ENCODE assay signal across 8 mouse cellular contexts in the genomic region with DNA sequence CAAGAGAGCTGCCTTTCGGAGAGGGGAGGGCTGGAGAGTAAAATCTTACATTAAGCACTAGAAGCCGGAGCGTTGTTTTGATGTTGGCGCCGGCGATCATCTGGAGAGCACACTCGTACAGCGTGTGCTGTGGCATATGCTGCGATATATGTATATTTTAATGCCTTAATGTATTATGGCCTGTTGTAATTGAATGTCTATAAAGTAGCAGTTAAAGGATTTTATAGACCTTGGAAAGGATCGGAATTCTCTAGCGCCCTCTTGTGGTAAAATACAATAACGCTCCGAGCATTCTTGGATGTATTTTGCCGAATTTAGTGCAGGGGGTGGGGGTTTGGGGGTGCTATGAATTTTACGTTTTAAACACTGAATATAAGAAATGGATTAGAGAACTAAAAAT.
DNase-seq lines count a peak whose midpoint lies in the region; ATAC-seq and TF ChIP-seq lines count a peak whose summit lies in the region.

No protein-coding gene starts in this region.

- no peak overlapping the region for H3K9ac ChIP-seq in heart, embryonic 13.5 days
- H3K9ac ChIP-seq in kidney, postnatal 0 days (ENCODE audit: low read depth, low read length), result no peak overlapping the region

- H3K36me3 ChIP-seq in heart, embryonic 13.5 days, result no peaks in the 10 kb centered on the region
- no peaks in the 10 kb centered on the region for H3K36me3 ChIP-seq in kidney, postnatal 0 days (ENCODE audit: insufficient read depth, low read length)
- H3K36me3 ChIP-seq in small intestine, adult 2 months (ENCODE audit: control insufficient read depth, insufficient read depth, low read length), result no peaks in the 10 kb centered on the region

- peak; percentile 86 for TF ChIP-seq CTCF in kidney, postnatal 0 days (IDR thresholded peaks at IDR 0.05; ENCODE audit: low read depth)
- TF ChIP-seq CTCF in small intestine, adult 2 months (IDR thresholded peaks at IDR 0.05; ENCODE audit: extremely low read depth, insufficient read length, insufficient replicate concordance, low read depth, low read length), result peak; percentile 51; the same call in 1 of the 2 replicates

- H3K4me3 ChIP-seq in heart, embryonic 13.5 days, result peak overlapping the region; percentile 23; the same call in 1 of the 2 replicates
- no peak overlapping the region for H3K4me3 ChIP-seq in kidney, postnatal 0 days (replicated peaks; ENCODE audit: low read depth, low read length)
- no peak overlapping the region for H3K4me3 ChIP-seq in small intestine, adult 2 months (ENCODE audit: low read depth, low read length)

- H3K27ac ChIP-seq in heart, embryonic 13.5 days (replicated peaks), result no peak overlapping the region
- H3K27ac ChIP-seq in kidney, postnatal 0 days, result no peak overlapping the region
- H3K27ac ChIP-seq in small intestine, adult 2 months (ENCODE audit: insufficient read depth, low read depth, low read length), result no peak overlapping the region

- peak overlapping the region; percentile 54 for H3K4me2 ChIP-seq in heart, embryonic 13.5 days
- peak overlapping the region; percentile 34 for H3K4me2 ChIP-seq in kidney, postnatal 0 days (ENCODE audit: low read length)

- peaks cover 76% of the 10 kb centered on the region for H3K27me3 ChIP-seq in heart, embryonic 13.5 days (replicated peaks)
- H3K27me3 ChIP-seq in kidney, postnatal 0 days (ENCODE audit: insufficient read depth, low read length), result no peaks in the 10 kb centered on the region
- H3K27me3 ChIP-seq in small intestine, adult 2 months (ENCODE audit: control insufficient read depth, insufficient read depth, low read length), result peaks cover 6% of the 10 kb centered on the region

- no peak for TF ChIP-seq POLR2A in small intestine, adult 2 months (IDR thresholded peaks at IDR 0.05; ENCODE audit: low read depth, low read length)

- ATAC-seq in heart, embryonic 13.5 days (ENCODE audit: extremely low read depth, insufficient number of reproducible peaks, low FRiP score, low TSS enrichment), result no peak
- no peak for ATAC-seq in kidney, postnatal 0 days (replicated peaks; ENCODE audit: low FRiP score, low read depth)

- 13% methylated on average over 15 of the region's 15 CpGs for WGBS in heart, embryonic 13.5 days
- 9% methylated on average over 15 of the region's 15 CpGs for WGBS in kidney, postnatal 0 days
- 16% methylated on average over 15 of the region's 15 CpGs for WGBS in small intestine, adult 2 months

- no peaks in the 10 kb centered on the region for H3K9me3 ChIP-seq in heart, embryonic 13.5 days
- H3K9me3 ChIP-seq in kidney, postnatal 0 days (replicated peaks; ENCODE audit: low read length), result no peaks in the 10 kb centered on the region

- DNase-seq in urinary bladder, postnatal 14 days (ENCODE audit: low spot score), result peak; percentile 33
- DNase-seq in urinary bladder, adult 18-20 months (ENCODE audit: low spot score in 2 of 2), result no peak
- DNase-seq in cerebellum, adult 8-10 months, result peak; percentile 12
- DNase-seq in kidney, postnatal 0 days (ENCODE audit: low spot score), result peak; percentile 85
- peak; percentile 72 for DNase-seq in lung, postnatal 36 days
- DNase-seq in urinary bladder, postnatal 10 days (ENCODE audit: low spot score), result no peak

- H3K4me1 ChIP-seq in heart, embryonic 13.5 days, result 0 out of 2 replicates have a peak, but pooled peaks cover 2% of the 10 kb centered on the region
- H3K4me1 ChIP-seq in kidney, postnatal 0 days (replicated peaks; ENCODE audit: insufficient read depth, low read length), result no peaks in the 10 kb centered on the region
- no peaks in the 10 kb centered on the region for H3K4me1 ChIP-seq in small intestine, adult 2 months (ENCODE audit: control insufficient read depth, insufficient read depth, insufficient read length, low read length)

Comparison
In these comparisons a context has a peak if more than half of its experiments do, and no peak if none do; other contexts are left out.
1. DNase-seq: peak in urinary bladder, postnatal 14 days (single experiment), cerebellum, adult 8-10 months (single experiment), kidney, postnatal 0 days (single experiment) and lung, postnatal 36 days (single experiment); none in urinary bladder, adult 18-20 months (0 of 2) and urinary bladder, postnatal 10 days (single experiment).